Mouse (Mus musculus): Measurements from ENCODE around the gene Ndufa3. TPM values are rescaled to one million over a fixed set of nuclear protein-coding genes. Genes with fewer than 3 reads are reported as not detected.

Gene Ndufa3
- polyA plus RNA-seq, 1 experiment, result 99.6 TPM

GRCm38 (mm10) chr7:3629543-3630477 lies 12.6 kb downstream of the Ndufa3 start, which contains the start of the genes Tfpt and Prpf31:
Gene Tfpt (minus strand): TSS chr7:3629929.
Gene Prpf31 (plus strand): TSS chr7:3629985.
- Histone ChIP-seq H3K27ac (ENCODE audit: control insufficient read depth, insufficient read depth, low read depth, low read length) (peak within 1 kb of the TSS; percentile 92), H3K4me3 (ENCODE audit: control insufficient read depth, low read depth, low read length) (peak within 1 kb of the TSS; percentile 100), H3K27me3 (ENCODE audit: control insufficient read depth, insufficient read depth, low read length) (no peaks in the 10 kb centered on the region), H3K36me3 (ENCODE audit: control insufficient read depth, insufficient read depth, low read length) (peaks cover 1% of the 10 kb centered on the region; the same call in 1 of the 2 replicates), H3K4me1 (ENCODE audit: control insufficient read depth, insufficient read depth, low read length) (peaks cover 14% of the 10 kb centered on the region)
- TF ChIP-seq CTCF (IDR thresholded peaks at IDR 0.05; ENCODE audit: control insufficient read depth, insufficient read depth, insufficient replicate concordance, low read depth, low read length), result no peak
- TF ChIP-seq POLR2A (IDR thresholded peaks at IDR 0.05; ENCODE audit: control insufficient read depth, low read depth, low read length), result peak; percentile 61

- peak overlapping the region; percentile 68 for H3K27ac ChIP-seq (ENCODE audit: control insufficient read depth, insufficient read depth, low read depth, low read length)
- TF ChIP-seq POLR2A (IDR thresholded peaks at IDR 0.05; ENCODE audit: control insufficient read depth, low read depth, low read length) (no peak), CTCF (IDR thresholded peaks at IDR 0.05; ENCODE audit: control insufficient read depth, insufficient read depth, insufficient replicate concordance, low read depth, low read length) (no peak)
- H3K4me1 ChIP-seq (ENCODE audit: control insufficient read depth, insufficient read depth, low read length), result peaks cover 14% of the 10 kb centered on the region
- peaks cover 1% of the 10 kb centered on the region; the same call in 1 of the 2 replicates for H3K36me3 ChIP-seq (ENCODE audit: control insufficient read depth, insufficient read depth, low read length)
- no peaks in the 10 kb centered on the region for H3K27me3 ChIP-seq (ENCODE audit: control insufficient read depth, insufficient read depth, low read length)
- peak overlapping the region; percentile 100 for H3K4me3 ChIP-seq (ENCODE audit: control insufficient read depth, low read depth, low read length)
These were observed 13.3 kb downstream of the Ndufa3 start for GRCm38 (mm10) chr7:3630478-3630815.

GRCm38 (mm10) chr7:3643412-3643811 lies 26.2 kb downstream of the Ndufa3 start:
- H3K27me3 ChIP-seq (ENCODE audit: control insufficient read depth, insufficient read depth, low read length), result no peaks in the 10 kb centered on the region
- no peaks in the 10 kb centered on the region; the same call in 1 of the 2 replicates for H3K36me3 ChIP-seq (ENCODE audit: control insufficient read depth, insufficient read depth, low read length)
- no peak overlapping the region for H3K4me3 ChIP-seq (ENCODE audit: control insufficient read depth, low read depth, low read length)
- TF ChIP-seq CTCF (IDR thresholded peaks at IDR 0.05; ENCODE audit: control insufficient read depth, insufficient read depth, insufficient replicate concordance, low read depth, low read length), result no peak
- TF ChIP-seq POLR2A (IDR thresholded peaks at IDR 0.05; ENCODE audit: control insufficient read depth, low read depth, low read length), result no peak
- peaks cover 10% of the 10 kb centered on the region for H3K4me1 ChIP-seq (ENCODE audit: control insufficient read depth, insufficient read depth, low read length)
- no peak overlapping the region for H3K27ac ChIP-seq (ENCODE audit: control insufficient read depth, insufficient read depth, low read depth, low read length)

- H3K36me3 ChIP-seq (ENCODE audit: control insufficient read depth, insufficient read depth, low read length), result no peaks in the 10 kb centered on the region; the same call in 1 of the 2 replicates
- no peak overlapping the region for H3K27ac ChIP-seq (ENCODE audit: control insufficient read depth, insufficient read depth, low read depth, low read length)
These were observed 26.7 kb downstream of the Ndufa3 start for GRCm38 (mm10) chr7:3643843-3644242.

GRCm38 (mm10) chr7:3644348-3644671 lies 27.1 kb downstream of the Ndufa3 start:
- Histone ChIP-seq H3K4me1 (ENCODE audit: control insufficient read depth, insufficient read depth, low read length) (peaks cover 10% of the 10 kb centered on the region), H3K27ac (ENCODE audit: control insufficient read depth, insufficient read depth, low read depth, low read length) (no peak overlapping the region), H3K27me3 (ENCODE audit: control insufficient read depth, insufficient read depth, low read length) (no peaks in the 10 kb centered on the region), H3K36me3 (ENCODE audit: control insufficient read depth, insufficient read depth, low read length) (no peaks in the 10 kb centered on the region; the same call in 1 of the 2 replicates), H3K4me3 (ENCODE audit: control insufficient read depth, low read depth, low read length) (peak overlapping the region; percentile 99)
- TF ChIP-seq POLR2A (IDR thresholded peaks at IDR 0.05; ENCODE audit: control insufficient read depth, low read depth, low read length), result no peak
- no peak for TF ChIP-seq CTCF (IDR thresholded peaks at IDR 0.05; ENCODE audit: control insufficient read depth, insufficient read depth, insufficient replicate concordance, low read depth, low read length)

More at GRCm38 (mm10) chr7:3643843-3644242, 26.7 kb downstream of the Ndufa3 start:
- H3K4me1 ChIP-seq (ENCODE audit: control insufficient read depth, insufficient read depth, low read length), result peaks cover 10% of the 10 kb centered on the region
- TF ChIP-seq CTCF (IDR thresholded peaks at IDR 0.05; ENCODE audit: control insufficient read depth, insufficient read depth, insufficient replicate concordance, low read depth, low read length) (no peak), POLR2A (IDR thresholded peaks at IDR 0.05; ENCODE audit: control insufficient read depth, low read depth, low read length) (no peak)
- H3K4me3 ChIP-seq (ENCODE audit: control insufficient read depth, low read depth, low read length), result no peak overlapping the region; the same call in 1 of the 2 replicates
- no peaks in the 10 kb centered on the region for H3K27me3 ChIP-seq (ENCODE audit: control insufficient read depth, insufficient read depth, low read length)

- H3K27ac ChIP-seq (ENCODE audit: control insufficient read depth, insufficient read depth, low read depth, low read length), result peak within 1 kb of the TSS; percentile 98
- peak within 1 kb of the TSS; percentile 99 for H3K4me3 ChIP-seq (ENCODE audit: control insufficient read depth, low read depth, low read length)
- H3K27me3 ChIP-seq (ENCODE audit: control insufficient read depth, insufficient read depth, low read length), result no peaks in the 10 kb centered on the region
- peaks cover 10% of the 10 kb centered on the region for H3K4me1 ChIP-seq (ENCODE audit: control insufficient read depth, insufficient read depth, low read length)
- H3K36me3 ChIP-seq (ENCODE audit: control insufficient read depth, insufficient read depth, low read length), result no peaks in the 10 kb centered on the region; the same call in 1 of the 2 replicates
- TF ChIP-seq POLR2A (IDR thresholded peaks at IDR 0.05; ENCODE audit: control insufficient read depth, low read depth, low read length), result peak; percentile 82
- TF ChIP-seq CTCF (IDR thresholded peaks at IDR 0.05; ENCODE audit: control insufficient read depth, insufficient read depth, insufficient replicate concordance, low read depth, low read length), result no peak
These were observed 27.7 kb downstream of the Ndufa3 start, which contains the start of gene Cnot3 for GRCm38 (mm10) chr7:3644672-3645487. Gene Cnot3 (plus strand): TSS chr7:3645268.

All from testis, adult 2 months (tissue).